Mouse (Mus musculus): ENCODE measurements around the gene Atp8a1. TPM values are rescaled to one million over a fixed set of nuclear protein-coding genes. Genes with fewer than 3 reads are reported as not detected.

Atp8a1 gene
- total RNA-seq, 2 experiments from 2014 or later: 47.1 to 62.3 TPM

DNA sequence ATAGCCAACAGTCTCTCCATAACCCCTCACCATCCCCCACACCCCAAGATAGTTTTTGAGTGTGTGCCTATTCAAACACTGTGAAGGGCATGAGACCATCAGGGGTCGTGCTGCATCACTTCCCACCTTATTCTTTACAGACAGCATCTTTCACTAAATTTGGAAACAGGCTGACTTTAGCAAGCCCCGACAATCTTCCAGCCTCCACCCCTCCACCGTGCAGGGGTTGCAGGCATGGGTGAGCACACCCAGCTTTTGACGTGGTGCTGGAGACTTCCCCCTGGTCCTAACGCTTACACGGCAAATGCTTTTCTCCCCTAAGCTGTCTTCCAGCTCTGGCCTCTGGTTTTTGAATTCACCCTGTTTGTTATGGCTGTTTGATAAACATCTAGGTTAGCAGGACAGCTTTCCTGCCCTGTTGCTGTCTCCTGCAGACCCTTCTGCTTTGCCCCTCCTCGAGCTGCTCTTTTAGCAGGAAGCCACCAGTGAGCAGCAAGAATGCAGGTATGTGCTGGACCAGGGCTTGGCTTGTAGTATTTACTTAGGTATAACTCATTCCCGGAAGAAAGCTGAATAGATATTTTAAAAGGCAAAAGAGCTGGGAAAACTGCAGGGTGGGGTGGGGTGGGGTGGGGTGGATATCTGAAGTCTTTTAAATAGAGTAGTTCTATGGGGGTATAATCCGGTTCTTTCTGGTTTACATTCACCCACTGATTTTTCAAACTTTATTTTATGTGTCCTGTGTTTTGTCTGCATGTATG, 218.9 kb downstream of the Atp8a1 start:
- Histone ChIP-seq H3K4me3 (no peak overlapping the region), H3K27ac (no peak overlapping the region)
- no peak for TF ChIP-seq CTCF (IDR thresholded peaks at IDR 0.05)
- no peak for DNase-seq
- intact Hi-C loops (cut with DNase I): no loop called here

GRCm38 (mm10) chr5:67621230-67621629, 226.0 kb downstream of the Atp8a1 start:
- DNase-seq: no peak
- no peak for TF ChIP-seq CTCF (IDR thresholded peaks at IDR 0.05)

GRCm38 (mm10) chr5:67609520-67609837, 237.8 kb downstream of the Atp8a1 start:
- Histone ChIP-seq H3K4me3 (no peak overlapping the region; the same call in 1 of the 2 replicates), H3K27ac (no peak overlapping the region)
- intact Hi-C loops (cut with DNase I): no loop called here
- no peak for DNase-seq
- TF ChIP-seq CTCF (IDR thresholded peaks at IDR 0.05): no peak

More at GRCm38 (mm10) chr5:67621230-67621629, 226.0 kb downstream of the Atp8a1 start:
- H3K27ac ChIP-seq: no peak overlapping the region
- H3K4me3 ChIP-seq: no peak overlapping the region
- intact Hi-C loops (cut with DNase I): no loop called here

DNA sequence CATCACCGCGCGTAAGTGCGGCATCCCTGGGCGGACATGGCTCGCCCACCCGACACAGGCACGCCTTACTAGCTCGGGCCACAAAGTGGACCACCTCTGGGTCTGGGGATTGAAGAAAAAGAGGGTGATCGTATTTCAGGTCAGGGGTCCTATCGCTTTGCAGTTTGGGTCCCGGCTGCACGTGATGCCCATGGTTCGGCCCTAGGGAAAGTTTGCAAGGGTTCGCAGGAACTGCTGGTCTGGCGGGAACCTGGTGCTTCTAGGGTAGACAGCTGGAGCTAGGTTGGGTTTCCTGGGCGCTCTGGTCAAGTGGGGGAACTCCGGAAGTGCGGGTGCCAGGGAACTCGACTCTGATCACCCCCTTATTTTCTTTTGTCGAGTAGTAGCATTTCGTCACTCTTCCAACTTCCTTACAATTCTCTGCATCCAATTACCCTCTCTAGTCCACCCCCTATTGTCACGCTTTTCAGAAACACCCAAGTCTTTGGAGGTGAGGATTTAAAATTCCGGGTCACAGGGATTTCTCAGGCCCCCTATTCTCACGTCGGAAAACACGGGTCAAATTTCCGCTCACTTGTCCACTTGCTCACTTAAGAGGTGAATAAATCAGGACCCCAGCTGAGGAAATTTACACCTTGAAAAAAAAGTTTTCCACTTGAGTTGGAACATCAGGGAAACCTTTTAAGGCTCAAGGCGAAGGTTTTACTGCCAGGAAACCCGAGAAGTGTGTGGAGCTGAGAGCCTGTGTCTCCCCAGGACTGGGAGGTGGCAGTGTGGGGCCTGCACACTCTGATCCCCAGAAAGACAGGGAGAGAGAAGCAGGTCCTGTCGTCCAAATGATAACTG, 238.3 kb downstream of the Atp8a1 start:
- intact Hi-C loops (cut with DNase I): no loop called here
- DNase-seq: no peak
- peak overlapping the region; percentile 76 for H3K4me3 ChIP-seq
- no peak overlapping the region; the same call in 1 of the 2 replicates for H3K27ac ChIP-seq
- TF ChIP-seq CTCF (IDR thresholded peaks at IDR 0.05): no peak

DNA sequence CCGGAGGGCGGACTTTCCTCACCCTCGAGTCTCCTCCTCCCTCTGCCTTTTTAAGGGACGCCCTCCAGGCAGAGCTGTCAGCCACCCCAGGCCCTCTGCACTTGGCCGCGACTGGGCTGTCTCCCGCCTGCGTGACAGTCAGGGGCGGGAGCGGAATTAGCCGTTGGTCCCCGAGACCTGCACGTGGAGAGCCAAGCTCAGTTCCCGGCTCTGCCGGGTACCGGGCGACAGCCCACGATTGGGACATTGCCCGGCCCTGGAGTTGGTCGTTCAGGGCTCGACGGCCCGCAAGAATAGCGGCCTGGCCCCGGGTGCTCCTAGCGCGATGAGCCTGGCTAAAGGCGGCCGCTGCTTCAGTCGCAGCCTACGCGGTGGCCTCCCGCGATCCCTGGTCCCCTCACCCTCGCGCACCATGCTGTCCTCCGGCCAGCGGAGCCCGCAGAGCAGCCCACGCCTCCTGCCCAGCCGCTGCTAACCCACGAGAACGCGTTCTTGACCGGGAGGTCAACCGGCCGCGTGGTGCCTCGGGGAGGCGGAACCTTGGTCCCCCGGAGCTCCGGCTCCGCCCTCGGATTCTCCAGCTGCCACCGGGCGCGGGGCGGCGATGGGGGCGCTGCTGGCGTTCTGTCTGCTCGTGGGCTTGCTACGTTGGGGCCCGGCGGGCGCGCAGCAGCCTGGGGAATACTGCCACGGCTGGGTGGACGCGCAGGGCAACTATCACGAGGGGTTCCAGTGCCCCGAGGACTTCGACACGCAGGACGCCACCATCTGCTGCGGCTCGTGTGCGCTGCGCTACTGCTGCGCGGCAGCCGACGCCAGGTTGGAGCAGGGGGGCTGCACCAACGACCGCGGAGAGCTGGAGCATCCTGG, 239.2 kb downstream of the Atp8a1 start, which contains the start of gene Shisa3:
Shisa3 (plus strand) TSS at position 79 of the 870 bp plus-strand sequence.
- intact Hi-C loops (cut with DNase I): no loop called here
- DNase-seq: peak; percentile 57
- Histone ChIP-seq H3K4me3 (peak within 1 kb of the TSS; percentile 76), H3K27ac (peak within 1 kb of the TSS; percentile 31; the same call in 1 of the 2 replicates)
- TF ChIP-seq CTCF (IDR thresholded peaks at IDR 0.05): no peak

- no peak for TF ChIP-seq CTCF (IDR thresholded peaks at IDR 0.05)
- intact Hi-C loops (cut with DNase I): no loop called here
- DNase-seq: peak; percentile 24
- Histone ChIP-seq H3K27ac (no peak overlapping the region; the same call in 1 of the 2 replicates), H3K4me3 (peak overlapping the region; percentile 76)
Observed at GRCm38 (mm10) chr5:67606916-67607803, 240.1 kb downstream of the Atp8a1 start.

DNA sequence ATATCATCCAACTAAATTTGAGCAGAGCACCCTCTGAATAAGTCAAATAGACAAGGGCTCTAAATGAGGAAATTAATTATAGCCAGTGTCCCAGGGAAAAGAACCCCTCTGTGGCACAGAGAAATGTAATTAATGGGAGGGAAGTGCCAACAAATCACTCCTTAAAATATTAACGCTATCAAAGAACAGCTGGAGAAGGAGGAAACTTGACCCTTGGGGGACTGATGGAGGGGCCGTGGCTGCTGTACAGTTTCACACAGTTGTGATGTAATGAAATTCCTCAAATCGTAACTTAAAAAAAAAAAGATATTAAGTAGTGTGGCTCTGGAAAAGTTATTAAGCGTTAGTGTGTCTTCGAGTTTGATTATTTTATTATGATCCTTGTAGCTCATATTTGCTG, 241.3 kb downstream of the Atp8a1 start:
- TF ChIP-seq CTCF (IDR thresholded peaks at IDR 0.05): no peak
- no peak for DNase-seq
- intact Hi-C loops (cut with DNase I): no loop called here
- Histone ChIP-seq H3K27ac (no peak overlapping the region), H3K4me3 (no peak overlapping the region)

- H3K4me3 ChIP-seq: no peak overlapping the region
- no peak for TF ChIP-seq CTCF (IDR thresholded peaks at IDR 0.05)
- H3K27ac ChIP-seq: no peak overlapping the region
- no peak for DNase-seq
- intact Hi-C loops (cut with DNase I): no loop called here
Observed at GRCm38 (mm10) chr5:67599935-67600334, 247.3 kb downstream of the Atp8a1 start.

DNA sequence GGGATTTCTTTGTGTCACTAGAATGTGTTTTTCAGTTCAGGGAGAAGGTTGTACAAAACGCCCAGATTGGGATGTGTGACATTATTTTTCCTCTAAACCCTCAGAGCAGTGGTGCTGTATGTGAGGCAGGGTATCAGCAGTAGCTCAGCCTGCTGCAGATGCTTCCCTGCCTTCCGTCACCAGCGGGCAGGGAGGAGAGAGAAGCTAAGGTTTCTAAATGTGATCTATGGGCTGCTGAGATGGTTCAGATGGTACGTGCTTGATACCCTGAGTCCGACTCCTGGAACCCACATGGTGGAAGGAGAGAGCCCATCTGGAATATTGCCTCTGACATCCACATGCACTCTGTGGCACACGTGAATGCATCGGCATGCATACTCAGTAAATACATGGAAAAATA, 251.6 kb downstream of the Atp8a1 start:
- no peak for DNase-seq
- intact Hi-C loops (cut with DNase I): no loop called here
- Histone ChIP-seq H3K27ac (no peak overlapping the region), H3K4me3 (no peak overlapping the region)
- TF ChIP-seq CTCF (IDR thresholded peaks at IDR 0.05): no peak

DNA sequence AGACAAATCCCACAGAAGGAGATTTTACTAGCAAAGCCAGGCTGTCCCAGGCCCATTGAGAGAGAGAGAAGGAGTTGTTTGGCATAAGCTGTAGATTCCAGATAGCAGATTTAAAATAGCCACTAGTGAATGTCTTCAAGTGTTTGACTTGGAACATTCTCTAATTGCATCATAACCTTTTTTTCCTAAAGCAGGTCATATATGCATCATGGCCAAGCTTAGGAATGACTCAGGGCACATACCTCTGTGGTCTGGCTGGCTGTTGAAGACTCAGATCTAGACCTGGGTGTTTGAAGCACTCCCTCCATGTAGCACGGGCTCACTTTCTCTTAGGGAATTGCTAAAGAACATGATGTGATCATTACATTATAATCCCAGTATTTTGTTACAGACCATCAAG, 252.2 kb downstream of the Atp8a1 start:
- no peak overlapping the region for H3K4me3 ChIP-seq
- no peak for DNase-seq
- TF ChIP-seq CTCF (IDR thresholded peaks at IDR 0.05): no peak
- intact Hi-C loops (cut with DNase I): no loop called here
- no peak overlapping the region for H3K27ac ChIP-seq
